Mouse (Mus musculus): ENCODE measurements around the gene Car11. TPM values are rescaled to one million over a fixed set of nuclear protein-coding genes. Genes with fewer than 3 reads are reported as not detected.

Gene Car11
- polyA plus RNA-seq, 1 experiment from 2014 or later = 0.44 TPM

DNA sequence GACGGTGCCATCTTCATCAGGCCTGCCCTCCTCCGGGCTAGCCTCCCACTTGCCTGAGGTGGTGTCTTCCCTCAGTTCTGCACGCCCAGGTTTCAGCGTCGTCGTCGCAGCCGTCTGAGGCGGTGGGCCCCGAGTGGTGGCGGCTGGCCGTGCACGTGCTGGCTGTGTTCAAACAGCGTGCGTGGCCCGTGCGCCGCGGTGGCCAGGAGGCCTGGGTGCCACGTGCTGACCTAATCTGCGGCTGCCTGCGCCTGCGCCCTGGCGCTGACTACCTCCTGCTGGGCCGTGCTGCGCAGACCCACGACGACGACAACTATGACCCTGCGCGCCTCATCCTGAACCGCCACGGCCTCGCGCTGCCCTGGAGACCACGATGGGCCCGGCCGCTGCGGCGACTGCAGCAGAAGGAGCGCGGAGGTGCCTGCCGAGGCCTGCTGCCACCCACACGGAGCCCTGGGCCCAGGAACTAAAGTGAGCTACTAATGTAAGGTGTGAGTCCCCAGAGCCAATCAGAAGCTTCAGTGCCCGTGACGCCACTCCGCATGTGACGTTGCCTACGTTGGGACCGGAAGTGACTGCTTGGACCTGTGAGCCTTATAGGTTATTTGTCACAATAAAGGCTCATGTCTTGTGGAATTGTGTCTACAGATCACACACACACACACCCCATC, 5.6 kb upstream of the Car11 start, which contains the start of gene Sec1:
TSS of gene Sec1 (minus strand) at position 482 of the 671 bp plus-strand sequence.
- 83% methylated on average over 50 of the region's 50 CpGs for WGBS (ENCODE audit: insufficient replicate concordance)
- H3K4me3 ChIP-seq (replicated peaks) = no peak within 1 kb of the TSS
- no peak for ATAC-seq (ENCODE audit: low read depth)

GRCm38 (mm10) chr7:45695098-45695497, 4.5 kb upstream of the Car11 start:
- Histone ChIP-seq H3K4me3 (replicated peaks) (no peak overlapping the region), H3K9ac (no peak overlapping the region), H3K4me1 (replicated peaks) (peaks cover 4% of the 10 kb centered on the region), H3K9me3 (replicated peaks) (no peaks in the 10 kb centered on the region), H3K4me2 (no peak overlapping the region), H3K27ac (no peak overlapping the region), H3K36me3 (no peaks in the 10 kb centered on the region), H3K27me3 (peaks cover 24% of the 10 kb centered on the region)
- WGBS (ENCODE audit: insufficient replicate concordance) = 31% methylated on average over 6 of the region's 6 CpGs
- ATAC-seq (ENCODE audit: low read depth) (no peak), DNase-seq (no peak)

More for the DNA sequence above, 5.6 kb upstream of the Car11 start, which contains the start of gene Sec1:
- Histone ChIP-seq H3K4me2 (no peak within 1 kb of the TSS), H3K4me1 (replicated peaks) (0 out of 2 replicates have a peak, but pooled peaks cover 10% of the 10 kb centered on the region), H3K36me3 (no peaks in the 10 kb centered on the region), H3K9me3 (replicated peaks) (no peaks in the 10 kb centered on the region), H3K9ac (no peak within 1 kb of the TSS), H3K27ac (no peak within 1 kb of the TSS), H3K27me3 (peaks cover 13% of the 10 kb centered on the region)
- DNase-seq = no peak

DNA sequence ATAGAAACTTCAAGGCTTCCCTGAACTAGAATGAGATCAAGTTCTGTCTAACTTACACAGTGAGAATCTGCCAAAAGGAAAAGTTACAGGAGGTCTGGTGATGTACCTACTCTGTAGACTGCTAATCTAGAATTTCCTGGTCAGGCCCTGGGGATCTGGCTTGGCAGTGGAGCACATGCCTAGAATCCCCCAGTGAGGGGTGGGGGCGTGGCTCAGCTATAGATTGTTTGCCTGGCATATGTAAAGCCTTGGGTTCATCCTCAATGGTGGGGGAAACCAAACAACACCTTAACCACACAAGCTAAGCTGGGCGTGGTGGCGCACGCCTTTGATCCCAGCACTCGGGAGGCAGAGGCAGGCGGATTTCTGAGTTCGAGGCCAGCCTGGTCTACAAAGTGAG, 1.7 kb upstream of the Car11 start:
- no peak overlapping the region for H3K27ac ChIP-seq
- H3K4me2 ChIP-seq = no peak overlapping the region
- ATAC-seq (ENCODE audit: low read depth) (no peak), DNase-seq (no peak)
- no peaks in the 10 kb centered on the region for H3K36me3 ChIP-seq
- peaks cover 10% of the 10 kb centered on the region for H3K4me1 ChIP-seq (replicated peaks)
- no peaks in the 10 kb centered on the region for H3K9me3 ChIP-seq (replicated peaks)
- WGBS (ENCODE audit: insufficient replicate concordance) = 53% methylated on average over 7 of the region's 7 CpGs
- H3K9ac ChIP-seq = no peak overlapping the region
- H3K27me3 ChIP-seq = peaks cover 48% of the 10 kb centered on the region
- no peak overlapping the region for H3K4me3 ChIP-seq (replicated peaks)

DNA sequence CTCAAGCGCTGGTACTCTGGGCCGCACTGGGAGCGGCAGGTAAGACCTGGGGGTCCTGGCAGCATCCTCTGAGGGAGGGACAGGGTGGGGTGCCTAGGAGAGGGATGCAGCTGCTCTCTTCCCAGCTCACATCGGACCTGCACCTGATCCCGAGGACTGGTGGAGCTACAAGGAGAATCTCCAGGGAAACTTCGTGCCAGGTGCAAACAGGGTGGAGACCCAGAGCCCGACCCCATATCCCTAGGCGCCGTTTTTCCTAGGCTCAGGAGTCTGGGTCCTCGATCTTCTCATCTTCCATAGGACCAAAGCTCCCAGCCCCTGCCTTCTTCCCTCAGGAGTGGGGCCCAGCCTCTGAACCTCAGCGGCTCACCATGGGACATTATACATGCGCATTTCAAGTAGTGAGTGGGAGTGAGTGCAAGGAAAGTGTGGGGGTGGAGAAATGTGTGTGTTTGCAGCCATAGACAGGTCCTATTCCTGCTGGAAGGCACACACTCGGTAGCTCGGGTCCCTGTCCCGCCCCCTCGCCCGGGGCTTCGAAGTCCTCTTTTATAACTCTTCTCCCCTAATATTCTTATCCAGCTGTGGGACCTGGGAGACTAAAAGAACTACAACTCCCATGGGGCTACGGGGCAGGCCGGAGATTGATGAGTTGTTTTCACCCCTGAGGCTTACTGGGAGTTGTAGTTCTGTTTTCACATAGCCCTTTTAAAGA, 815 bp downstream of the Car11 start:
- Histone ChIP-seq H3K4me2 (peak overlapping the region; percentile 38), H3K4me3 (replicated peaks) (peak overlapping the region; percentile 28), H3K9me3 (replicated peaks) (no peaks in the 10 kb centered on the region), H3K9ac (no peak overlapping the region), H3K27me3 (peaks cover 50% of the 10 kb centered on the region), H3K4me1 (replicated peaks) (peaks cover 32% of the 10 kb centered on the region), H3K36me3 (no peaks in the 10 kb centered on the region), H3K27ac (no peak overlapping the region)
- DNase-seq (peak; percentile 44), ATAC-seq (ENCODE audit: low read depth) (no peak)
- WGBS (ENCODE audit: insufficient replicate concordance) = 3% methylated on average over 20 of the region's 20 CpGs

- H3K36me3 ChIP-seq = no peaks in the 10 kb centered on the region
- no peak overlapping the region for H3K27ac ChIP-seq
- no peak for ATAC-seq (ENCODE audit: low read depth)
- H3K4me2 ChIP-seq = no peak overlapping the region
- H3K4me3 ChIP-seq (replicated peaks) = no peak overlapping the region
- peaks cover 50% of the 10 kb centered on the region for H3K27me3 ChIP-seq
- WGBS (ENCODE audit: insufficient replicate concordance) = 31% methylated on average over 11 of the region's 11 CpGs
- no peak for DNase-seq
- H3K9me3 ChIP-seq (replicated peaks) = no peaks in the 10 kb centered on the region
- H3K4me1 ChIP-seq (replicated peaks) = peaks cover 38% of the 10 kb centered on the region
- no peak overlapping the region for H3K9ac ChIP-seq
Observed at GRCm38 (mm10) chr7:45701072-45701471, 1.4 kb downstream of the Car11 start.

GRCm38 (mm10) chr7:45701607-45702006, 2.0 kb downstream of the Car11 start:
- Histone ChIP-seq H3K4me2 (no peak overlapping the region), H3K4me3 (replicated peaks) (no peak overlapping the region), H3K27me3 (peaks cover 50% of the 10 kb centered on the region), H3K4me1 (replicated peaks) (peaks cover 43% of the 10 kb centered on the region), H3K27ac (no peak overlapping the region), H3K9me3 (replicated peaks) (no peaks in the 10 kb centered on the region), H3K9ac (no peak overlapping the region), H3K36me3 (no peaks in the 10 kb centered on the region)
- WGBS (ENCODE audit: insufficient replicate concordance) = 74% methylated on average over 11 of the region's 11 CpGs
- DNase-seq = no peak
- ATAC-seq (ENCODE audit: low read depth) = no peak

DNA sequence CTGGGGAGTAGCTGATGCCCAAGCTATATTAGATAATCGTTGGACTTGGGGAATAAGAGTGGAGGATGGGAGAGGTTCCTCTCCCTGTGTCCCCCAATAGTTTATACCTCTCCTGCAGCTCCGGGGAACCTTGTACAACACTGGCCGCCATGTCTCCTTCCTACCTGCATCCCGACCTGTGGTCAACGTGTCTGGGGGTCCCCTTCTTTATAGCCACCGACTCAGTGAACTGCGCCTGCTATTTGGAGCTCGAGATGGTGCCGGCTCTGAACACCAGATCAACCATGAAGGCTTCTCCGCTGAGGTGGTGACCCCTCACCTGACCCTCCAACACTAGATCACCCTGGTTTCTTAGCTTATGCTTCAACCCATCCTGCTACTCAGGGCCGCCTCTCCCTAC, 2.7 kb downstream of the Car11 start:
- Histone ChIP-seq H3K4me1 (replicated peaks) (peaks cover 51% of the 10 kb centered on the region), H3K9ac (no peak overlapping the region), H3K36me3 (no peaks in the 10 kb centered on the region), H3K9me3 (replicated peaks) (no peaks in the 10 kb centered on the region), H3K4me3 (replicated peaks) (no peak overlapping the region), H3K27ac (no peak overlapping the region), H3K4me2 (no peak overlapping the region), H3K27me3 (peaks cover 50% of the 10 kb centered on the region)
- no peak for DNase-seq
- WGBS (ENCODE audit: insufficient replicate concordance) = 77% methylated on average over 11 of the region's 11 CpGs
- ATAC-seq (ENCODE audit: low read depth) = no peak

- Histone ChIP-seq H3K4me2 (no peak overlapping the region), H3K36me3 (no peaks in the 10 kb centered on the region), H3K4me3 (replicated peaks) (no peak overlapping the region), H3K27me3 (peaks cover 47% of the 10 kb centered on the region), H3K27ac (no peak overlapping the region), H3K9ac (no peak overlapping the region), H3K4me1 (replicated peaks) (peaks cover 57% of the 10 kb centered on the region), H3K9me3 (replicated peaks) (no peaks in the 10 kb centered on the region)
- ATAC-seq (ENCODE audit: low read depth) = no peak
- 80% methylated on average over 17 of the region's 17 CpGs for WGBS (ENCODE audit: insufficient replicate concordance)
- no peak for DNase-seq
Observed at GRCm38 (mm10) chr7:45702809-45703520, 3.3 kb downstream of the Car11 start.

- DNase-seq (no peak), ATAC-seq (ENCODE audit: low read depth) (no peak)
- WGBS (ENCODE audit: insufficient replicate concordance) = 45% methylated on average over 12 of the region's 12 CpGs
- H3K9me3 ChIP-seq (replicated peaks) = no peaks in the 10 kb centered on the region
- peaks cover 63% of the 10 kb centered on the region for H3K4me1 ChIP-seq (replicated peaks)
- peak overlapping the region; percentile 70; the same call in 1 of the 2 replicates for H3K4me3 ChIP-seq (replicated peaks)
- peaks cover 41% of the 10 kb centered on the region for H3K27me3 ChIP-seq
- peak overlapping the region; percentile 48; the same call in 1 of the 2 replicates for H3K9ac ChIP-seq
- H3K4me2 ChIP-seq = peak overlapping the region; percentile 99
- peak overlapping the region; percentile 69 for H3K27ac ChIP-seq
- no peaks in the 10 kb centered on the region for H3K36me3 ChIP-seq
Observed at GRCm38 (mm10) chr7:45703521-45704033, 3.9 kb downstream of the Car11 start.

DNA sequence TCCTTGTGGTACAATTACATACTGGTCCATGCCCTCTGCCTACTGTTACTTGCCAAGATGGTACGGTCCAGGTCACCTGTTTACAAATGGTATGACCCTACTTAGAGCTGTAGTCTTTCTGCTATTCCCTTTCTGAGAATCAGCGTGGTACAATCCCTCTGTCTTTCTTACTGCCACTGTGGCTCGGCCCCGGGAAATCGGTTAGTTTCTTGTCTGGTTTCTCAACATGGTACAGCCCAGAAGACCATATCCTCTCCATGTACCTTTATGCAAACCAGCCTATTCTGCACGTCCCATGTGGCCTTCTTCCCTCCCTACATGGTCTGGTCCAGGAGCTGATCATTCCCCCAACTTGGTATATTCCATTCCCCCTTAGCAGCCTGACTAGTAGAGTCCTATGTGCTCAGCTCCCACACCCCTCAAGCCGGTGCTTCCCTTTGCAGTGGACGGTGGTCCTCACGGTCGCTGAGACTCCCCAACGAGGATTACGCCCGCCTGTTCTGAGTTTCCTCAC, 4.5 kb downstream of the Car11 start:
- Histone ChIP-seq H3K4me3 (replicated peaks) (peak overlapping the region; percentile 70), H3K4me2 (peak overlapping the region; percentile 99), H3K4me1 (replicated peaks) (peaks cover 68% of the 10 kb centered on the region), H3K27ac (peak overlapping the region; percentile 69), H3K36me3 (no peaks in the 10 kb centered on the region), H3K9me3 (replicated peaks) (no peaks in the 10 kb centered on the region), H3K9ac (peak overlapping the region; percentile 48), H3K27me3 (peaks cover 36% of the 10 kb centered on the region)
- WGBS (ENCODE audit: insufficient replicate concordance) = under 1% methylated on average over 13 of the region's 13 CpGs
- ATAC-seq (ENCODE audit: low read depth) (peak; percentile 37), DNase-seq (no peak)
